Mouse (Mus musculus): ENCODE data around the gene Egfr. TPM values are rescaled to one million over a fixed set of nuclear protein-coding genes. Genes with fewer than 3 reads are reported as not detected.

Gene Egfr
- 7.1 and 9.3 TPM in 2 replicates for polyA plus RNA-seq (2015; fragmentation: Nextera tagmentation; extraction: Ambion mirVana)

DNA sequence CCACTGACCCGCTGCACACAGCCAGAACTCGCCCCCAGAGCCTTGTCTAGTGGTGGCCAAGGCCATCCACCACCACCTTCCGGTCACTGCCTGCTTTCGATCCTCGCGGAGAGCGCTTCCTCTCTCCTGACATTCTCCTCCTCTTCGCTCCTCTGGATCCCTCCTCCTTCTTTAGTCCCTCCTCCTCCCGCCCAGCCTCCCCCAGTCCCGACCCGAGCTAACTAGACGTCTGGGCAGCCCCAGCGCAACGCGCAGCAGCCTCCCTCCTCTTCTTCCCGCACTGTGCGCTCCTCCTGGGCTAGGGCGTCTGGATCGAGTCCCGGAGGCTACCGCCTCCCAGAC, at the start of gene Egfr:
TSS of gene Egfr (plus strand) at position 197 of the 342 bp plus-strand sequence.
- ATAC-seq (ENCODE audit: borderline replicate concordance, extremely low read depth, low FRiP score, low TSS enrichment): peak; percentile 93
- Histone ChIP-seq H3K9me3 (no peaks in the 10 kb centered on the region), H3K9ac (peak within 1 kb of the TSS; percentile 58), H3K36me3 (no peaks in the 10 kb centered on the region), H3K27ac (peak within 1 kb of the TSS; percentile 83), H3K27me3 (peaks cover 7% of the 10 kb centered on the region; the same call in 1 of the 2 replicates), H3K4me2 (peak within 1 kb of the TSS; percentile 94), H3K4me3 (peak within 1 kb of the TSS; percentile 74), H3K4me1 (peaks cover 27% of the 10 kb centered on the region)
- WGBS: 0% methylated on average over 19 of the region's 21 CpGs

- Histone ChIP-seq H3K27ac (no peak overlapping the region), H3K9me3 (no peaks in the 10 kb centered on the region), H3K27me3 (no peaks in the 10 kb centered on the region), H3K36me3 (no peaks in the 10 kb centered on the region), H3K4me2 (no peak overlapping the region), H3K9ac (no peak overlapping the region), H3K4me3 (no peak overlapping the region), H3K4me1 (no peaks in the 10 kb centered on the region)
- WGBS: 62% methylated on average over 3 of the region's 3 CpGs
- no peak for ATAC-seq (ENCODE audit: borderline replicate concordance, extremely low read depth, low FRiP score, low TSS enrichment)
Measured at GRCm38 (mm10) chr11:16703221-16703620, 48.8 kb upstream of the Egfr start.

DNA sequence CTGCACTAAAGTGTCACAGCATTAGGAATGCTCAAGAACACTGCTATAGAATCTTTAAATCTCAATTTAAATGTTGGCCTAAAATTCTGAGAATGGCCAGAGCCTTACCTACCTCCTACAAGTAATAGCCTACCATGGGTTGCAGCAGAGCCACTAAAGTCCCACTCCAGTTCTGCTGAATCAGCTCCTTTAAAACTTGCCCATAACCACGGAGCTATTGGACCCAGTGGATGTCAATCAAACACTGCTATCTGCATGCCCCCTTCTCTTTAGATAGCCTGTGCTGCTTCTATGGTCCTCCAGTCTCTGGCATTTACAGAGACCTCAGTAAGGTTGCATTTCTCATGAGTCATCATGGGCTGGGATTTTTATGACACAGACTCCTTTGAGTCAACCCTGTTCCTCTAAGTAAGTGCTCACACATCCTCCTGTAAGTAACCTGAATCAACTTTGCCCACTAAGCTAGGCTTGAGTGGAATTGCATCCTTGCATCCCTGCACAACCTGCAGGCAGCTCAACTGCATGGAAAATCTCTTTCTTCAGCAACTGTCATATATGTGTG, 16.8 kb upstream of the Egfr start:
- no peak overlapping the region for H3K9ac ChIP-seq
- no peak overlapping the region for H3K4me3 ChIP-seq
- H3K27me3 ChIP-seq: no peaks in the 10 kb centered on the region
- WGBS: 41% methylated on average over 1 of the region's 1 CpGs
- H3K4me2 ChIP-seq: no peak overlapping the region
- no peaks in the 10 kb centered on the region for H3K36me3 ChIP-seq
- H3K27ac ChIP-seq: no peak overlapping the region
- 0 out of 2 replicates have a peak, but pooled peaks cover 3% of the 10 kb centered on the region for H3K4me1 ChIP-seq
- no peak for ATAC-seq (ENCODE audit: borderline replicate concordance, extremely low read depth, low FRiP score, low TSS enrichment)
- H3K9me3 ChIP-seq: no peaks in the 10 kb centered on the region

DNA sequence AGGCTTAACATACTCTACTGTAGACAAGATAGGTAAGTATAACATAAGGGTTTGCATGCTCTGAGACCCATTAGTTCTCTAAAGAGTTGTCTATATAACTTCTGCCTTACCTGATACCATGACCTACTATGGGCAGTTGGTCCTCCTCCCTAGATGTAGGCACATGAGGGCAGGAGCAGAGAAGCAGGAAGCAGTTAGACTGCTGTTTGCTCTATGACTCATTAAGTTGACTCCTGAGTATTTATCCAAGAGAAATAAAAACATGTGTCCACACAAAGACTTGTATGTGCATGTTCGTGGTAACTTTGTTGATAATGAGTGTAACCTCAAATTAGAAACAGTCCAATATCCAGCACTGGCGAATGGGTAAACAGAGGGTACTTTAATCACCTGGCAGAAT, 14.7 kb upstream of the Egfr start:
- WGBS: 54% methylated on average over 2 of the region's 2 CpGs
- no peak for ATAC-seq (ENCODE audit: borderline replicate concordance, extremely low read depth, low FRiP score, low TSS enrichment)
- Histone ChIP-seq H3K4me2 (no peak overlapping the region), H3K4me1 (0 out of 2 replicates have a peak, but pooled peaks cover 3% of the 10 kb centered on the region), H3K27ac (no peak overlapping the region), H3K9ac (no peak overlapping the region), H3K36me3 (no peaks in the 10 kb centered on the region), H3K27me3 (no peaks in the 10 kb centered on the region), H3K9me3 (no peaks in the 10 kb centered on the region), H3K4me3 (no peak overlapping the region)

DNA sequence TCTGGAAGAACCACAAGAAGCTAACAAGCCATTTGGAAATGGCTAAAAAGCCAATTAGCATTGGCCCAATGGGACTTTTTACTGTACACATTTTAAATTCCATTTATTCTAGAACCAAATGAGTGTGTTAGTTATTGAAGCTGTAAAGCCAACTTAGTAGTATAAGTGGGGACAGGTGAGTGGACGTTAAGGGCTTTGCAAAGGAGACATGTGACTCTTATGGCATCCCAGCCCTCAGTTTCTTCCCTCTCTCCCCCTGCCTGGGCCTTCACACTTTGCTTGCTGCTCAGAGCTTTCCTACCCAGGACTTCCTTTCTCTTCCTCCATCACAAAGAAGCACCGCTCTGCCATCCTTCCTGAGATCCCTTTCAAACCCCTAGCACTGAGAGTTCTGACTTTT, 13.3 kb upstream of the Egfr start:
- Histone ChIP-seq H3K4me2 (no peak overlapping the region), H3K36me3 (no peaks in the 10 kb centered on the region), H3K4me3 (no peak overlapping the region), H3K9ac (no peak overlapping the region), H3K4me1 (0 out of 2 replicates have a peak, but pooled peaks cover 3% of the 10 kb centered on the region), H3K27ac (peak overlapping the region; percentile 47; the same call in 1 of the 2 replicates), H3K27me3 (no peaks in the 10 kb centered on the region), H3K9me3 (no peaks in the 10 kb centered on the region)
- ATAC-seq (ENCODE audit: borderline replicate concordance, extremely low read depth, low FRiP score, low TSS enrichment): no peak
- 57% methylated on average over 2 of the region's 2 CpGs for WGBS

DNA sequence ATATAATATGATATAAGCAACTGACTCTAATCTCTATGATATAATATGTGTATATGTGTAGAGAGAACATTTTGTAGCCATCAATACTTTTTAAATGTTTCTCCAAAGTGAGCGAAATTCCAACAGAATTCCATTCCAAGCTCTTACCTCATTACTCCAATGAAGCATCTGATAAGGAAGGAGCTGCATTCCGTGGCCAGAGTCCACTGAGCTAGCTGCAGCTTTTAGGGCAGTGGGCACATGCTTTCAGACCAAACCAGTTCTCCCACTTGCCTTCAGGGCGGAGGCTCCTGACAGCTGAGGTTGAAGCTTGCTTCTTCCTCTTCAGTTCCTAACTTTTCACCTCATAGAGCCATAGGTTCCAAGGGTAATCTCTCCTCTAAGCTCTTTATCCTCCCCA, 12.8 kb upstream of the Egfr start:
- no peak overlapping the region for H3K4me3 ChIP-seq
- no peaks in the 10 kb centered on the region for H3K9me3 ChIP-seq
- WGBS: 41% methylated on average over 3 of the region's 3 CpGs
- no peak overlapping the region for H3K9ac ChIP-seq
- H3K36me3 ChIP-seq: no peaks in the 10 kb centered on the region
- H3K4me1 ChIP-seq: 0 out of 2 replicates have a peak, but pooled peaks cover 3% of the 10 kb centered on the region
- no peak overlapping the region for H3K4me2 ChIP-seq
- peak; percentile 59; the same call in 1 of the 2 replicates for ATAC-seq (ENCODE audit: borderline replicate concordance, extremely low read depth, low FRiP score, low TSS enrichment)
- H3K27ac ChIP-seq: 0 out of 2 replicates have a peak overlapping the region, but pooled peaks have one; percentile 47
- no peaks in the 10 kb centered on the region for H3K27me3 ChIP-seq

DNA sequence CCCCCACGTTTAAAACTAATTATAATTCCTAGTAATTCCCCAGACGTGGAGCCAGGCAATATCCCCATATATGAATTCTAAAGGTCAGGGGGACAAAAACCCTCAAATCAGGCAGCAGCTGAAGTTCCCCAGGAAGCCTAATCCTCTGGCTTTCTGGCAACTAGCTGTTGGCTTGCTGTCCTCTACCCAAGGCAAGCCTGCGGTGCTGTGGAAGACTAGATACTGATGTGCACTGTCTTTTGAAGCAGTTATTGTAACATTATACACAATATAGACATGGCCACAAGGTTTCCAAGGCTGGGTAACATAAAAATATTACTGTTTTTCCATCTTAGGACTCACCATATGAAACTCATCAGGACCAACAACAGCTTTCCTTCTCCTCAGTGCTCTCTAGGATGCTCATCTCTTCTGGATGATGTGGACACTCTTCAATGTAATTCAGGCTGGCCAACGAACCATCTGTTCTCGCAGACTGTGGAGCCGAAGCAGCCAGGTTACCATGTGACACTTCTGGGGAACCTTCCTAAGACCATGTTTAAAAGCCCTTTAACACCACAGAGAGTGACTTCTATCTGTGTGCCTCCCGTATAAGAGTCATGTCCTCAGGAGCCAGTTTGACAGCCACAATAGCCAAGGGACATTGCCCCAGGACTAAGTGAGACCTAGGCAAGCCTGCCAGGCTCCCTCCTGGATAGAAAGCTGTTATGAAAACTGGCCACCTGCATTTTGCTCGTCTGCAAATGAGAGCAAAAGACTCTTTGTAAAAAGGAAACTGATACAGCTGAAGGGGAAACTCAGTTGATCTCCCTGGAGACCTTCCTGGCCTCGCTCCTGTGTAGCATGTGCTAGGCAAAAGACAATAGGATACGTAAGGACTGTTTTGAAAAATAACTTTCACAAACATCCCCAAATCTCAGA, 11.1 kb upstream of the Egfr start:
- no peak overlapping the region for H3K4me3 ChIP-seq
- H3K4me2 ChIP-seq: no peak overlapping the region
- no peak for ATAC-seq (ENCODE audit: borderline replicate concordance, extremely low read depth, low FRiP score, low TSS enrichment)
- no peak overlapping the region for H3K27ac ChIP-seq
- H3K27me3 ChIP-seq: no peaks in the 10 kb centered on the region
- WGBS: 70% methylated on average over 10 of the region's 10 CpGs
- H3K36me3 ChIP-seq: no peaks in the 10 kb centered on the region
- H3K9me3 ChIP-seq: no peaks in the 10 kb centered on the region
- H3K4me1 ChIP-seq: 0 out of 2 replicates have a peak, but pooled peaks cover 3% of the 10 kb centered on the region
- no peak overlapping the region for H3K9ac ChIP-seq

- ATAC-seq (ENCODE audit: borderline replicate concordance, extremely low read depth, low FRiP score, low TSS enrichment): no peak
- Histone ChIP-seq H3K4me1 (0 out of 2 replicates have a peak, but pooled peaks cover 3% of the 10 kb centered on the region), H3K4me3 (no peak overlapping the region), H3K9ac (no peak overlapping the region), H3K36me3 (no peaks in the 10 kb centered on the region), H3K27me3 (no peaks in the 10 kb centered on the region), H3K27ac (no peak overlapping the region), H3K4me2 (no peak overlapping the region), H3K9me3 (no peaks in the 10 kb centered on the region)
- WGBS: 58% methylated on average over 4 of the region's 4 CpGs
Measured at GRCm38 (mm10) chr11:16742251-16742650, 9.8 kb upstream of the Egfr start.

- ATAC-seq (ENCODE audit: borderline replicate concordance, extremely low read depth, low FRiP score, low TSS enrichment): no peak
- WGBS: 83% methylated on average over 2 of the region's 2 CpGs
Measured at GRCm38 (mm10) chr11:16742821-16743220, 9.2 kb upstream of the Egfr start.

DNA sequence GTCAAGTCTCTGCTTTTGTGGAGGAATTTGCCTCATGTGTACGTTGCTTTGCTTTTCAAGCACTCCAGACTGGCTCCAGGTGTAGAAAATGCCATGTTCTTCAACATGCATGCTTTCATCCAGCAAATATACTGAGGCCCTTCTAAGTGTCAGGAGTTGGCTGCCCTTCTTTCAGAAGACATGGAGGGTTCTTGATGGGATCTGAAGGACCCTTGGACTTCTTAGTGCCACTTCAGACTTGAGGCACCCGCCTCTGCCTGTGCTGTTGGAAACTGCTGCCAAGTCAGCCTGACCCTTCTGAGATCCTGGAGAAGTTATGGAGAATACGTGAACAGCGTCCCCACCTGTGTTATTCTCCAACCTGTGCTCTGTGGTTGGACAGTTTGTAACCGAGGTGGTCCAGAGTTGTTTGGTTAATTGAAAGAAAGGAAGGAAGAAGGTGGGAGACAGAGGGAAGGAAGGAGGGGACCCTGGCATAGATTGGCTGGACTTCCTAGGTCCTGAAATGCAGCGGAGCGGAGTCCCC, 483 bp upstream of the Egfr start:
- H3K27ac ChIP-seq: peak overlapping the region; percentile 83
- peaks cover 27% of the 10 kb centered on the region for H3K4me1 ChIP-seq
- H3K27me3 ChIP-seq: peaks cover 7% of the 10 kb centered on the region; the same call in 1 of the 2 replicates
- peak overlapping the region; percentile 94 for H3K4me2 ChIP-seq
- peak overlapping the region; percentile 74 for H3K4me3 ChIP-seq
- H3K9ac ChIP-seq: peak overlapping the region; percentile 58
- H3K36me3 ChIP-seq: no peaks in the 10 kb centered on the region
- ATAC-seq (ENCODE audit: borderline replicate concordance, extremely low read depth, low FRiP score, low TSS enrichment): peak; percentile 77
- no peaks in the 10 kb centered on the region for H3K9me3 ChIP-seq
- whole genome bisulfite sequencing: 20% methylated on average over 7 of the region's 7 CpGs

More at GRCm38 (mm10) chr11:16742821-16743220, 9.2 kb upstream of the Egfr start:
- H3K36me3 ChIP-seq: no peaks in the 10 kb centered on the region
- no peak overlapping the region for H3K27ac ChIP-seq
- no peak overlapping the region for H3K4me3 ChIP-seq
- H3K27me3 ChIP-seq: no peaks in the 10 kb centered on the region
- H3K9me3 ChIP-seq: no peaks in the 10 kb centered on the region
- H3K4me2 ChIP-seq: no peak overlapping the region
- H3K9ac ChIP-seq: no peak overlapping the region
- H3K4me1 ChIP-seq: 0 out of 2 replicates have a peak, but pooled peaks cover 3% of the 10 kb centered on the region

DNA sequence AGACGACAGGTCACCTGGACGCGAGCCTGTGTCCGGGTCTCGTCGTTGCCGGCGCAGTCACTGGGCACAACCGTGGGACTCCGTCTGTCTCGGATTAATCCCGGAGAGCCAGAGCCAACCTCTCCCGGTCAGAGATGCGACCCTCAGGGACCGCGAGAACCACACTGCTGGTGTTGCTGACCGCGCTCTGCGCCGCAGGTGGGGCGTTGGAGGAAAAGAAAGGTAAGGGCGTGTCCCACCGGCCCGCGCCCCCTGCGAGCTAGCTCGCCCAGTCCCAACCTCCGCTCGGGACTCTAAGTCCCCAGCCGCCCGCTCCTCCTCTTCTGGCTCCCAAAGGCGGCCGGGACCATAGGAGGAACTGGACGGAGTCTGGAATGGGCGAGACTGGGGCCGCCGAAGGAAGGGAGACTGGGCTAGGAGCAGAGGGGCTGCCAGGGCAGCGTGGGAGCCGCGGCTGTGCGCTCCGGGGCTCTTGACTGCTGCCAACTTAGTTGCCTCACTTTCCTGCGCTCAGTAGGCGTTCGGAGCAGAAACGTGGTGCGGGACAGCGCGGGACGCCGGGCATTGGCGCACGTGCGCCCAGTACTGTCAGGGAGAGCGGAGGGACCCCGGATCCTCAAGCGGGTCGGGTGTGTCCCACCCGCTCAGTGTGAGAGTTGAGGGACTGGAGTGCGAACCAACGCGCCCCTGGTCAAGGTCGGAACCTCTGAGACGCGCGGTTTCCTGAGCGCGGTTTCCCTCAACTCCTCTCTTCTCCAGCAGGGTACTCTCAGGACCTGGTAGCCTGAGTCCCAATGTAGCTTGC, 548 bp downstream of the Egfr start:
- peak overlapping the region; percentile 83 for H3K27ac ChIP-seq
- H3K4me3 ChIP-seq: peak overlapping the region; percentile 74
- peak overlapping the region; percentile 94 for H3K4me2 ChIP-seq
- peaks cover 27% of the 10 kb centered on the region for H3K4me1 ChIP-seq
- peak overlapping the region; percentile 58 for H3K9ac ChIP-seq
- under 1% methylated on average over 68 of the region's 68 CpGs for WGBS
- ATAC-seq (ENCODE audit: borderline replicate concordance, extremely low read depth, low FRiP score, low TSS enrichment): peak; percentile 75
- H3K27me3 ChIP-seq: peaks cover 7% of the 10 kb centered on the region; the same call in 1 of the 2 replicates
- no peaks in the 10 kb centered on the region for H3K9me3 ChIP-seq
- H3K36me3 ChIP-seq: no peaks in the 10 kb centered on the region

Data from lung, embryonic 15.5 days (tissue).